Mouse (Mus musculus) G1E (cell line): ENCODE measurements at regions not wholly inside any gene's neighbourhood (a gene's known extent, or its start where the extent isn't known, plus 50 kb on each side); places are given as distances from the start of the nearest gene placed in this dataset.

ENCODE experiments used
- CTCF ChIP-seq: IDR thresholded peaks from 2 replicates; pipeline ENCODE4 v1.5.1; 2012; ENCODE audit warnings: low read depth, low read length, inconsistent platforms, mixed read lengths
- GATA1 ChIP-seq: IDR thresholded peaks from 2 replicates; pipeline ENCODE4 v1.6.1; 2012; ENCODE audit warnings: borderline replicate concordance, low read length, inconsistent platforms, mixed read lengths
- POLR2AphosphoS5 ChIP-seq: IDR thresholded peaks from 2 replicates; pipeline ENCODE4 v1.6.1; 2012; ENCODE audit warnings: low read depth, low read length, inconsistent platforms; ENCODE audit not compliant: insufficient replicate concordance
- TAL1 ChIP-seq: conservative IDR thresholded peaks from 2 replicates; pipeline ENCODE4 v1.6.1; 2012; ENCODE audit warnings: low read depth, low read length, inconsistent platforms, mixed read lengths

- TF ChIP-seq CTCF (no peak), GATA1 (no peak), TAL1 (no peak), POLR2AphosphoS5 (no peak)
These were observed 1008.7 kb downstream of the Adgrl2 start for GRCm38 (mm10) chr3:147981621-147982020.
